Mouse (Mus musculus) adrenal gland, postnatal 10 days (tissue): ENCODE results near the gene 4930544D05Rik. TPM values are rescaled to one million over a fixed set of nuclear protein-coding genes. Genes with fewer than 3 reads are reported as not detected.
"Not testable (repeated sequence)": the region's sequence is repeated elsewhere in the genome, so short reads cannot be mapped to it uniquely, and the experiment has no call there.

Experiments used
- DNase-seq: peaks from one replicate; pipeline ENCODE4 v3.0.0; 2021; ENCODE audit warnings: mixed read lengths
- long read RNA-seq, 2 experiments: library from polyadenylated mRNA; stranded (forward); transcript quantifications; one replicate each; pipeline ENCODE4 v2.0.0; 2021
- total RNA-seq, 2 experiments: library from RNA; stranded (reverse); gene quantifications; 2 replicates each; pipeline ENCODE4 v1.2.3; 2021

Gene 4930544D05Rik
- total RNA-seq = not detected
- long read RNA-seq, experiment 1 = 0 reads
- long read RNA-seq, experiment 2 = 0 reads

- DNase-seq = no peak
Measured at GRCm38 (mm10) chr11:70615516-70616093, at the start of gene 4930544D05Rik. 4930544D05Rik (plus strand) TSS chr11:70615848.

GRCm38 (mm10) chr11:70566586-70566985, 49.1 kb upstream of the 4930544D05Rik start:
- DNase-seq = no peak

- DNase-seq = not testable (repeated sequence)
Measured at GRCm38 (mm10) chr11:70570614-70571013, 45.0 kb upstream of the 4930544D05Rik start.

GRCm38 (mm10) chr11:70571641-70572040, 44.0 kb upstream of the 4930544D05Rik start:
- DNase-seq = no peak

- DNase-seq = no peak
Measured at GRCm38 (mm10) chr11:70572348-70572902, 43.2 kb upstream of the 4930544D05Rik start.

- DNase-seq = no peak
Measured at GRCm38 (mm10) chr11:70573872-70574271, 41.8 kb upstream of the 4930544D05Rik start.

GRCm38 (mm10) chr11:70577201-70577600, 38.4 kb upstream of the 4930544D05Rik start:
- no peak for DNase-seq

- DNase-seq = no peak
Measured at GRCm38 (mm10) chr11:70578962-70579361, 36.7 kb upstream of the 4930544D05Rik start.

GRCm38 (mm10) chr11:70579710-70580357, 35.8 kb upstream of the 4930544D05Rik start:
- no peak for DNase-seq

GRCm38 (mm10) chr11:70580358-70580720, 35.3 kb upstream of the 4930544D05Rik start:
- DNase-seq = no peak

- no peak for DNase-seq
Measured at GRCm38 (mm10) chr11:70580921-70581320, 34.7 kb upstream of the 4930544D05Rik start.

GRCm38 (mm10) chr11:70582196-70582595, 33.5 kb upstream of the 4930544D05Rik start:
- DNase-seq = no peak

- no peak for DNase-seq
Measured at GRCm38 (mm10) chr11:70583022-70583714, 32.5 kb upstream of the 4930544D05Rik start.

GRCm38 (mm10) chr11:70583775-70584174, 31.9 kb upstream of the 4930544D05Rik start:
- DNase-seq = no peak

- peak; percentile 74 for DNase-seq
Measured at GRCm38 (mm10) chr11:70585457-70585856, 30.2 kb upstream of the 4930544D05Rik start.

- DNase-seq = no peak
Measured at GRCm38 (mm10) chr11:70586261-70586660, 29.4 kb upstream of the 4930544D05Rik start.

- DNase-seq = no peak
Measured at GRCm38 (mm10) chr11:70586954-70587353, 28.7 kb upstream of the 4930544D05Rik start.

GRCm38 (mm10) chr11:70591733-70592132, 23.9 kb upstream of the 4930544D05Rik start:
- DNase-seq = no peak

- peak; percentile 44 for DNase-seq
Measured at GRCm38 (mm10) chr11:70594253-70594989, 21.2 kb upstream of the 4930544D05Rik start.

GRCm38 (mm10) chr11:70595638-70596037, 20.0 kb upstream of the 4930544D05Rik start:
- DNase-seq = no peak

GRCm38 (mm10) chr11:70596094-70596493, 19.6 kb upstream of the 4930544D05Rik start:
- no peak for DNase-seq

GRCm38 (mm10) chr11:70597301-70597700, 18.3 kb upstream of the 4930544D05Rik start:
- DNase-seq = no peak
